Comparison of ENCODE assay signal across 13 mouse cellular contexts in the genomic region with DNA sequence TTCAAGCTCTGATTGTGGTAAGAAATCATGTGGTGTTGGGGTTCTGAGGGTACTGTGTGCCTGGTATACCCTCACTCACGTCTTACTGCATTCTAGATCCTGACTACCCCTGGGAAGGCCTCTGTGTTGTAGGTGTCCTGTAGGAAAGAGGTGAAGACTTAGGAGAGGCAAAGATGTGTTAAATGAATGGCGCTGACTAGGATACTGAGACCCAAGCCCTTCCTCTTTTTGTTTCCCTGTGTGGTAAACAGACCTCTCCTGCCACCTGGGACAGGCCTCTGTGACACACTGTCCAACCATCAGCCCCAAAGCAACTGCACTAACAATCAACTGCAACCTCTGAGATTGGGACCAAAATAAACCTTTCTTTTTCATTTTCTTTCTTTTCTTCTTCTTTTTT.
"Had no signal": no experiment of that assay in that cellular context is flagged by ENCODE, and none has a peak within 500 bp of the region (broad histone marks: within the 10 kb centered on the region; RNA-seq: fewer than 3 reads in every experiment).

No protein-coding gene starts in this region.

- H3K9ac ChIP-seq: kidney, embryonic 15.5 days; limb, embryonic 15.5 days; liver, embryonic 13.5 days; neural tube, embryonic 12.5 days; stomach, embryonic 15.5 days had no signal

- DNase-seq: kidney, adult 18-20 months; kidney, postnatal 14 days; liver, embryonic 13.5 days; lung, adult 18-20 months; midbrain, embryonic 14.5 days; retina, postnatal 1 day; right cerebral cortex, postnatal 4 days had no signal

- H3K27ac ChIP-seq: kidney, embryonic 15.5 days; left cerebral cortex, adult 2 months; limb, embryonic 15.5 days; liver, embryonic 13.5 days; midbrain, embryonic 10.5 days; neural tube, embryonic 12.5 days; stomach, embryonic 15.5 days had no signal

- H3K36me3 ChIP-seq: kidney, embryonic 15.5 days; limb, embryonic 15.5 days; liver, embryonic 13.5 days; midbrain, embryonic 10.5 days; neural tube, embryonic 12.5 days; stomach, embryonic 15.5 days had no signal

- H3K4me2 ChIP-seq: kidney, embryonic 15.5 days; limb, embryonic 15.5 days; liver, embryonic 13.5 days; neural tube, embryonic 12.5 days; stomach, embryonic 15.5 days had no signal

- H3K4me1 ChIP-seq: kidney, embryonic 15.5 days; liver, embryonic 13.5 days; midbrain, embryonic 10.5 days; neural tube, embryonic 12.5 days; stomach, embryonic 15.5 days had no signal

- H3K9me3 ChIP-seq: kidney, embryonic 15.5 days; limb, embryonic 15.5 days; liver, embryonic 13.5 days; midbrain, embryonic 10.5 days; neural tube, embryonic 12.5 days; stomach, embryonic 15.5 days had no signal

- H3K4me3 ChIP-seq: kidney, embryonic 15.5 days; left cerebral cortex, adult 2 months; limb, embryonic 15.5 days; liver, embryonic 13.5 days; midbrain, embryonic 10.5 days; neural tube, embryonic 12.5 days; stomach, embryonic 15.5 days had no signal

- H3K27me3 ChIP-seq: kidney, embryonic 15.5 days; limb, embryonic 15.5 days; liver, embryonic 13.5 days; neural tube, embryonic 12.5 days; stomach, embryonic 15.5 days had no signal
